Mouse (Mus musculus) midbrain, embryonic 13.5 days (tissue): ENCODE results near the gene Gm45194. TPM values are rescaled to one million over a fixed set of nuclear protein-coding genes. Genes with fewer than 3 reads are reported as not detected.

Experiments used
- ATAC-seq: fragments of 200-750 bp; cut with Nextera tagmentation; 2 replicates; pipeline ENCODE4 v1.8.0; 2017; ENCODE audit warnings: mild to moderate bottlenecking, moderate TSS enrichment, moderate library complexity
- H3K27ac ChIP-seq: fragments of 300-500 bp; sonication (generic); 2 replicates; pipeline ENCODE4 v1.5.1; 2015; ENCODE audit warnings: inconsistent platforms, mild to moderate bottlenecking, moderate library complexity
- H3K27me3 ChIP-seq: fragments of 300-500 bp; sonication (generic); 2 replicates; pipeline ENCODE4 v1.6.1; 2015; ENCODE audit warnings: mild to moderate bottlenecking, inconsistent platforms
- H3K36me3 ChIP-seq: fragments of 300-500 bp; sonication (generic); 2 replicates; pipeline ENCODE4 v1.6.1; 2015; ENCODE audit warnings: mild to moderate bottlenecking, inconsistent platforms
- H3K4me1 ChIP-seq: fragments of 300-500 bp; sonication (generic); replicated peaks from 2 replicates; pipeline ENCODE4 v1.6.1; 2015; ENCODE audit warnings: inconsistent platforms
- H3K4me2 ChIP-seq: fragments of 300-500 bp; sonication (generic); replicated peaks from 2 replicates; pipeline ENCODE4 v1.6.1; 2015; ENCODE audit warnings: moderate library complexity, mild to moderate bottlenecking, inconsistent platforms
- H3K4me3 ChIP-seq: fragments of 300-500 bp; sonication (generic); replicated peaks from 2 replicates; pipeline ENCODE4 v1.5.1; 2015; ENCODE audit warnings: mild to moderate bottlenecking, inconsistent platforms
- H3K9ac ChIP-seq: fragments of 300-500 bp; sonication (generic); replicated peaks from 2 replicates; pipeline ENCODE4 v1.6.1; 2015; ENCODE audit warnings: mild to moderate bottlenecking, inconsistent platforms
- H3K9me3 ChIP-seq: fragments of 300-500 bp; sonication (generic); 2 replicates; pipeline ENCODE4 v1.6.1; 2016; ENCODE audit warnings: mild to moderate bottlenecking, inconsistent platforms
- WGBS: fragments of 180-500 bp; shearing (Covaris S2); methylation state at CpG from one replicate; pipeline ENCODE4 v1.1.7; 2015; 5-methylcytosine and 5-hydroxymethylcytosine counted together
- polyA plus RNA-seq: library from polyadenylated mRNA; unstranded; fragments of >200 nt; fragmentation: Nextera tagmentation; extraction: Ambion mirVana; gene quantifications from 2 replicates; pipeline ENCODE4 v1.2.1, GENCODE M21; 2015

Gm45194 gene
- polyA plus RNA-seq, 1 experiment from 2014 or later: 0.46 TPM

GRCm38 (mm10) chrX:112273550-112273949 is 382.4 kb downstream of the Gm45194 start:
- no peak for ATAC-seq
- H3K9me3 ChIP-seq: no peaks in the 10 kb centered on the region

More at GRCm38 (mm10) chrX:112273550-112273949, 382.4 kb downstream of the Gm45194 start:
- WGBS: 93% methylated on average over 1 of the region's 1 CpGs
- H3K9ac ChIP-seq: no peak overlapping the region
- H3K4me1 ChIP-seq: no peaks in the 10 kb centered on the region
- H3K4me3 ChIP-seq: no peak overlapping the region
- no peaks in the 10 kb centered on the region for H3K36me3 ChIP-seq
- H3K27me3 ChIP-seq: no peaks in the 10 kb centered on the region
- no peak overlapping the region for H3K27ac ChIP-seq
- no peak overlapping the region for H3K4me2 ChIP-seq

Other genes with a start within 250 kb of the Gm45194 start
- gene Hdx, start 194.3 kb upstream of the Gm45194 start, polyA plus RNA-seq: 2.1 TPM in 2 replicates
- gene Tex16, start 119.6 kb downstream of the Gm45194 start, polyA plus RNA-seq: 0.71 and 1.9 TPM in 2 replicates